Mouse (Mus musculus) small intestine, adult 2 months (tissue): ENCODE measurements around the gene Emg1.

ENCODE experiments used
- CTCF ChIP-seq: fragments of 200-500 bp; IDR thresholded peaks from 2 replicates; pipeline ENCODE4 v1.5.1; 2012; ENCODE audit warnings: low read depth, mild to moderate bottlenecking, control low read depth, inconsistent platforms, low read length, moderate library complexity, mixed read lengths; ENCODE audit not compliant: insufficient replicate concordance, insufficient read length; ENCODE audit errors: extremely low read depth
- POLR2A ChIP-seq: fragments of 200-500 bp; IDR thresholded peaks from 2 replicates; pipeline ENCODE4 v1.6.1; 2012; ENCODE audit warnings: low read depth, mild to moderate bottlenecking, control low read depth, inconsistent platforms, low read length, moderate library complexity

DNA sequence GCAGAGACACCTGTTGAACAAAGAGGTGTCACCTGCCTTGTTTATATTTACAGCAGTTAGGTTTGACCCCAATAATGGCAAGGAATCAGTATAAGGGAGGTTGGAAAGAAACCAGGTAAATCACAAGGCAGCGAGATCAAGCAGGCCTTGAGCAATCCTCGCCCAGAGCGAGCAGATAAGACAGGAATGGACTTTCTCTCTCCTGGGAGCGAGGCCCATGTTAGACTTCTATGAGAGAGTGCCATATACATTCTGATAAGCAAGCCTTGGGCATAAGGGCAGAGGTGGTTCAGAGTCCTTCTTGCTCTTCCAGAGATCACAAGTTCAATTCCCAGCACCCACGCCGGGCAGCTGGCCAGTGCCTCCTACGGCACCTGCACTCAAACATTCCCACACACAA lies 33.2 kb downstream of the Emg1 start:
- TF ChIP-seq POLR2A, result no peak
- TF ChIP-seq CTCF, result no peak
